Mouse (Mus musculus) liver, adult 2 months (tissue): ENCODE results near the gene Hsf2bp.

Source experiments
- CTCF ChIP-seq: fragments of 200-500 bp; IDR thresholded peaks from 2 replicates; pipeline ENCODE4 v1.5.1; 2011; ENCODE audit warnings: low read depth, low read length, control low read depth
- POLR2A ChIP-seq: fragments of 200-500 bp; IDR thresholded peaks from 2 replicates; pipeline ENCODE4 v1.6.1; 2011; ENCODE audit warnings: low read length, control low read depth; ENCODE audit not compliant: insufficient read depth; ENCODE audit errors: extremely low read depth

DNA sequence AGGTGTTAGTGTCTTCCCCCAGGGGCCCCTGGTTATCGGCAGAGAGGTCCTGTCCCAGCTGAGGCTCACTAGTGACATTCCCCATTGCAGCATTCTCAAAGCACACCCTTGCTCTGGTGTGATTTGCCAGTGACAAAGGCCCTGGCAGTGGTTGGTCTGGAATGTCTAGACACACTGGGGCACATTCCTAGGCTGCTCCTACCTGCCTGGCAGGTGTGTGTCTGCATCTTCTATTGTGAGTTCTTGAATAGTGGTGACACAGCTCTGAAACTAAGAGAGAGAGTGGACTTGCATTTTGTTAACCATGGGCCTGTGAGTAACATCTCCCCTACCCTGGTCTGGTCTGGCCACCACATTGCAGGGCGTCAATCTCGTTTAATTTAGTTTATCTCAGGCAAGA, 139.4 kb downstream of the Hsf2bp start:
- TF ChIP-seq CTCF (no peak), POLR2A (no peak)
